Mouse (Mus musculus): ENCODE measurements around the gene 2310011J03Rik. TPM values are rescaled to one million over a fixed set of nuclear protein-coding genes. Genes with fewer than 3 reads are reported as not detected.
A peak's percentile ranks its signal among the peaks of the same experiment; 100 is the strongest.

Gene 2310011J03Rik
- polyA plus RNA-seq, 1 experiment from 2014 or later = 46.8 TPM

DNA sequence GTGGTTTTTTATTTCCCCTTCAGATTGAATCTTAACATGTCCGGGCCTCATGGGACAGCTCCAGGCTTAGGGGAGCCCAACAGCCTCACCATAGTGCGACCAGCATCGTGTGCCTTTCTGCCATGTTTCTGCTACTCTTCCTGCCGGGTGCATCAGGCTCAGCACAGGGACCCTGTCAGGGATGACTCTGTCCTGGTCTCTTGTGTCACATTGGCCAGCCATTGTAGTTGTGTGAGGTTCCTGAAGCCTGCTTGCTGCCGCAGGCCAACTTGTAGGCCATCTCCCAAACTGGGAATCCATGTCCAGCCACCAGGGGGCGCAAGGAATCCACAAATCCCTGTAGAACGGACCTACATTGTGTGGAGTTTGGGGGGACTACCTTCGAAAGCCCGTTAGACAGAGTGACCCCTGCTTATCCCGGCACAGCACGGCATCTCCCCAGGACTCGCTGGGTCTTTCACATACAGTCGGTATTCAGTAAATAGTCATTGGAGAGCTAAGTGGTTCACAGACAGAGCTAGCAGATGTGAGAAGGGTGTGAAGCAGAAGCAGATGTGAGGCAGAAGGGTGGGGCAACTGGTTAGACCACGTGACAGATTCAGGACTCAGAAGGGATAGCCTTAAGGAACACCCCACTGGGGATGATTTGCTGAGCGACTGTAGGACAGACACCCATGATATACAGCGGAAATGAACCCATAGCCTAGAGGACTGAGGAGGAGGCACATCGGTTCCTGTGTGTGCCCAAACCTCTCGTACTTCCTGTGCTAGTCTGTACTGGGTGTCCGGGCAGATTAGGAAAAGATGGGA, 19.8 kb upstream of the 2310011J03Rik start:
- Histone ChIP-seq H3K4me3 (no peak overlapping the region), H3K36me3 (no peaks in the 10 kb centered on the region), H3K9me3 (no peaks in the 10 kb centered on the region), H3K27ac (no peak overlapping the region), H3K4me1 (peaks cover 49% of the 10 kb centered on the region), H3K27me3 (ENCODE audit: insufficient read depth, poor library complexity, severe bottlenecking) (peaks cover 86% of the 10 kb centered on the region)
- peak; percentile 94 for DNase-seq (ENCODE audit: low spot score)
- WGBS = 25% methylated on average over 19 of the region's 19 CpGs

GRCm38 (mm10) chr10:80336263-80336662, 15.9 kb upstream of the 2310011J03Rik start:
- WGBS = 84% methylated on average over 12 of the region's 12 CpGs
- H3K27ac ChIP-seq = no peak overlapping the region
- H3K27me3 ChIP-seq (ENCODE audit: insufficient read depth, poor library complexity, severe bottlenecking) = peaks cover 86% of the 10 kb centered on the region
- H3K4me3 ChIP-seq = no peak overlapping the region
- H3K9me3 ChIP-seq = no peaks in the 10 kb centered on the region
- H3K36me3 ChIP-seq = no peaks in the 10 kb centered on the region
- H3K4me1 ChIP-seq = peaks cover 24% of the 10 kb centered on the region
- no peak for DNase-seq (ENCODE audit: low spot score)

GRCm38 (mm10) chr10:80332525-80332989, 12.2 kb upstream of the 2310011J03Rik start:
- H3K4me3 ChIP-seq = no peak overlapping the region
- H3K9me3 ChIP-seq = no peaks in the 10 kb centered on the region
- H3K27ac ChIP-seq = peak overlapping the region; percentile 59
- no peak for DNase-seq (ENCODE audit: low spot score)
- 77% methylated on average over 5 of the region's 5 CpGs for WGBS
- H3K27me3 ChIP-seq (ENCODE audit: insufficient read depth, poor library complexity, severe bottlenecking) = peaks cover 84% of the 10 kb centered on the region
- peaks cover 36% of the 10 kb centered on the region for H3K4me1 ChIP-seq
- H3K36me3 ChIP-seq = no peaks in the 10 kb centered on the region

DNA sequence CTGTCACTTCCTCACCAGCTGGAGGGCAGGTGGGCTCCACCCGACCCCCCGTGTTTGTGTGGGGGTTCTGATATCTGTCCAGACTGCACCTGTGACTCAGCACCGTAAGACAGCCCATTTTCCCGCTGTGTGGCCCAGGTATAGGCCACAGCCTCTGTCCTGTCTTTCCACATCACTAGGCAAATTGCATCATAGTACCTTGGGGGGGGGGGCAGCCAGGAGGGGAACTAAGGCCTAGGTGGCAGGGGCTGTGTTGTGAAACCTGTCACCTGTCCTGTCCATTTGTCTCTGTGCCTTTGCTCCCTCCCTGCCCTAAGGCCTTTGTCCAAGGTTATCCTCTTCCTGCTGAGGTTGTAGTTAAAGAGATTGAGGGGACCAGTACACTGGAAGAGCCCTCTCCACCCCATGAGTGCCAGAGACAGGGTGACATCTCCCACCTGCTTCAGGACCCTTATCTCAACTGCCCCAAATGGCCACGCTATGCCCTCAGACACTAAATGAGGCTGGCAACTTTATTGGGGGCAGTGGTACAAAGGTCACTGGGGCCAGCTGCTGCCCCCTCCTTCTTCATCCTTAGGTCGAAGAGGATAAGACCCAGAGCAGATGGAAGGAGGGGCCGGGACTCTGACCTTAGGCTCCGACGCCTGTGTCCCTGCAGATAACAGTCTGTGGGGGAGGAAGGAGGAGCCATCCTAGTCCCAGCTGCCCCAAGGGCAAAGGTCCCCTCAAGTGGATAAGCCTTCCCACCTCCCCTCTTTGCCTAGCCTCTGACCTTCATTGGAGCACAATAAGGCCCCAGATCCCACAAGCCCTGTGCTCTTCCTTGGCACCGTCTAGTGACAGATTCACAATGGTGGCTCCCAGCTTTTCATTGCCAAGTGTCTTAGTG, 11.5 kb upstream of the 2310011J03Rik start:
- H3K4me3 ChIP-seq = no peak overlapping the region; the same call in 1 of the 2 replicates
- peak overlapping the region; percentile 59 for H3K27ac ChIP-seq
- H3K36me3 ChIP-seq = no peaks in the 10 kb centered on the region
- H3K9me3 ChIP-seq = no peaks in the 10 kb centered on the region
- DNase-seq (ENCODE audit: low spot score) = peak; percentile 92
- H3K27me3 ChIP-seq (ENCODE audit: insufficient read depth, poor library complexity, severe bottlenecking) = peaks cover 88% of the 10 kb centered on the region
- peaks cover 36% of the 10 kb centered on the region for H3K4me1 ChIP-seq
- 46% methylated on average over 10 of the region's 10 CpGs for WGBS

DNA sequence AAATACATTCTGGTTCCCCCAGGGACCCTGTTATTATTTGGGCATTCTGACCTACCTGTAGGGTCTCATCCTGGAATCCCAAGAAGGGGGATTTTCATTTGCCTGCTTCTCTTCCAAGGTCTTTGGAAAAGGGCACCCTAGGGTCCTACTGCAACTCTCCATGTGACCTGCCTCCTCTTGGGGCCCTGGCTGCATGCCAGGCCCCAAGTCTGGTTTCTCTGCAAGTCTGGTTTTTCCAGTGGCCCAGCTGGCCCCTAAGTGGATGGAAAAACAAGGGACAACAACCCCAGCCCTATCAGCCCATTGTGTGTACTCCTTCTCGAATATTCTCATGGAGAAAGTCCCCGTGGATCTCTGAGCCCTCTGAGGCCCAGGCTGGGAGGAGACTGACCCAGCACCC, 10.6 kb upstream of the 2310011J03Rik start:
- DNase-seq (ENCODE audit: low spot score) = no peak
- peak overlapping the region; percentile 67 for H3K4me3 ChIP-seq
- H3K27me3 ChIP-seq (ENCODE audit: insufficient read depth, poor library complexity, severe bottlenecking) = peaks cover 88% of the 10 kb centered on the region

DNA sequence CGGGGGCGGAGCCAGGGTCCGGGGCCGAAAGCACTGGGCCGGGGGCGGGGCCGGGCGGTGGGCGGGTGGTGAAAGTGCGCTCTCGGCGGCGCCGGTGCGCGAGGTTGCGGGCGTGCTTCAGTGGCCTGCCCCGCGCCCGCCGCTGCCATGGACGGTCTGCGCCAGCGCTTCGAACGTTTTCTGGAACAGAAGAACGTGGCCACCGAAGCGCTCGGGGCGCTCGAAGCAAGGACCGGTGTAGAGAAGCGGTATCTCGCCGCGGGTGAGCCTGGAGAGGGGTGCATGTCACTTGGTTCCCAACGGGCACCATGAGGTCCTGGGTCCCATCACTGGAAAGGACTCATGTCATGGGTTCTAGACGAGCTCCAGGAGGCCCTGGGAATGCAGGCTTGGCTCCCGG, 9.7 kb upstream of the 2310011J03Rik start:
- Histone ChIP-seq H3K27me3 (ENCODE audit: insufficient read depth, poor library complexity, severe bottlenecking) (peaks cover 88% of the 10 kb centered on the region), H3K4me1 (peaks cover 39% of the 10 kb centered on the region), H3K4me3 (peak overlapping the region; percentile 67), H3K36me3 (no peaks in the 10 kb centered on the region), H3K27ac (peak overlapping the region; percentile 75), H3K9me3 (no peaks in the 10 kb centered on the region)
- WGBS = 3% methylated on average over 40 of the region's 41 CpGs
- DNase-seq (ENCODE audit: low spot score) = no peak

More for the DNA sequence above, 10.6 kb upstream of the 2310011J03Rik start:
- Histone ChIP-seq H3K9me3 (no peaks in the 10 kb centered on the region), H3K36me3 (no peaks in the 10 kb centered on the region), H3K27ac (no peak overlapping the region), H3K4me1 (peaks cover 36% of the 10 kb centered on the region)
- WGBS = 70% methylated on average over 2 of the region's 2 CpGs

DNA sequence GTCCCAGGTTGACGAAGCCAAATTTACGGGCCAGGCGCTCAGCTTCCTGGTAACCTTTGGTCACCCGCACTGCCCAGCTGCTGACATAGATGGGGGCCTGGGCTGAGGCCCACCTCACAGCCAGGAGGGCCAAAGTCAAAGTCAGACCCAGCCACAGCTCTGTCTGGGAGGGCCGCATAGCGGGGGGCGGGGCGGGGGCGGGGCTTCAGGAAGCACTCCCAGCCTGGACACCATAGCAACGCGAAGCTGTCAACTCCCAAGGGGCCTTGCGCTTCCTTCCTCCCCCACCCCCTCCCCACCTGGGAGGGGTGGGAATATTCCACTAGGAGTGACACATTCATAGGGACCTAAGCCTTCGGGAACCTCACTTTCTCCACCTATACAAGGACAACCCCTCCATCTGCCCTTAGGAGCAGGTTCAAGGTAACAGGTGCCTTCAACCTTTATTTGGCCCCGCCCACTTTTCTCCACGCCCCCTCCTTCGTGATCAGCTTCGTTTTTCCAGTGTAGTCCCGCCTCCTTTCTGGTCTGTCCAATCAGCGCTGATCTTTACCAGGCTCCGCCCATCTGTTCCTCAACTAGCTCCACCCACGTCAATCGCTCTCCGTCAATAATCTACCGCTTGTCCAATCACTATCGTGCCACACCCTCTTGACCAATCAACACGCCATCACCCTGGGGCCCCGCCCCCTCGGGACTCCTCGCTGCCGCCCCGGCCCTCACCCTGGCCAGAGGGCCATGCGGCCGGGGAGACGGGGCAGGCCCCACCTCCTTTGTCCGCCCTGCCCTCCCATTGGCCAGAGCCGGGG, 9.1 kb upstream of the 2310011J03Rik start, which contains the start of the genes Pcsk4 and Reep6:
Gene Pcsk4, minus strand, starts transcription at position 226 of the 809 bp plus-strand sequence.
Gene Reep6, plus strand, starts transcription at position 681 of the 809 bp plus-strand sequence.
- H3K27ac ChIP-seq = peak within 1 kb of the TSS; percentile 75
- H3K4me1 ChIP-seq = peaks cover 40% of the 10 kb centered on the region
- DNase-seq (ENCODE audit: low spot score) = peak; percentile 99
- peaks cover 88% of the 10 kb centered on the region for H3K27me3 ChIP-seq (ENCODE audit: insufficient read depth, poor library complexity, severe bottlenecking)
- no peaks in the 10 kb centered on the region for H3K36me3 ChIP-seq
- H3K9me3 ChIP-seq = no peaks in the 10 kb centered on the region
- WGBS = 7% methylated on average over 36 of the region's 36 CpGs
- peak within 1 kb of the TSS; percentile 67 for H3K4me3 ChIP-seq

DNA sequence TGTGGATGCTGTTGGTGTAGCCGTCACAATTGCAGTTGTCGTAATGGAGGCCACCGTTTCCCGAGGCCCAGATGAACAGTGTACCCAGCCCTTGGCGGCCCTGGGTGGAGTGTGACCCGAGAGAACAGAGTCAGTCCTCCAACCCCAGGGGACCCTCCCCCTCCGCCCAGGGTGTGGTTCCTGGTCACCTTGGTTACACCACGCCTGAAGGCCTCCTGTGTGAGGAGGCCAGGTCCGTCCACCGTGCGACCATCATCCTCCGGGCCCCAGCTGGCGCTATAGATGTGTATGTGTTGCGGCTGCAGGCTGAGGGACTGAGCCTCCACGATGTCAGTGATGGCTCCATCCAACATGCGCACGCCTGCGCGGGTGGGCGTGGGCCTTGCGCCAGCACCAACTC, 4.7 kb upstream of the 2310011J03Rik start:
- DNase-seq (ENCODE audit: low spot score) = peak; percentile 94
- H3K4me1 ChIP-seq = peaks cover 50% of the 10 kb centered on the region
- peaks cover 75% of the 10 kb centered on the region for H3K27me3 ChIP-seq (ENCODE audit: insufficient read depth, poor library complexity, severe bottlenecking)
- H3K4me3 ChIP-seq = 0 out of 2 replicates have a peak overlapping the region, but pooled peaks have one; percentile 13
- no peak overlapping the region for H3K27ac ChIP-seq
- 76% methylated on average over 21 of the region's 21 CpGs for WGBS
- H3K36me3 ChIP-seq = no peaks in the 10 kb centered on the region
- no peaks in the 10 kb centered on the region for H3K9me3 ChIP-seq

GRCm38 (mm10) chr10:80324120-80325037, 4.0 kb upstream of the 2310011J03Rik start:
- 78% methylated on average over 17 of the region's 17 CpGs for WGBS

DNA sequence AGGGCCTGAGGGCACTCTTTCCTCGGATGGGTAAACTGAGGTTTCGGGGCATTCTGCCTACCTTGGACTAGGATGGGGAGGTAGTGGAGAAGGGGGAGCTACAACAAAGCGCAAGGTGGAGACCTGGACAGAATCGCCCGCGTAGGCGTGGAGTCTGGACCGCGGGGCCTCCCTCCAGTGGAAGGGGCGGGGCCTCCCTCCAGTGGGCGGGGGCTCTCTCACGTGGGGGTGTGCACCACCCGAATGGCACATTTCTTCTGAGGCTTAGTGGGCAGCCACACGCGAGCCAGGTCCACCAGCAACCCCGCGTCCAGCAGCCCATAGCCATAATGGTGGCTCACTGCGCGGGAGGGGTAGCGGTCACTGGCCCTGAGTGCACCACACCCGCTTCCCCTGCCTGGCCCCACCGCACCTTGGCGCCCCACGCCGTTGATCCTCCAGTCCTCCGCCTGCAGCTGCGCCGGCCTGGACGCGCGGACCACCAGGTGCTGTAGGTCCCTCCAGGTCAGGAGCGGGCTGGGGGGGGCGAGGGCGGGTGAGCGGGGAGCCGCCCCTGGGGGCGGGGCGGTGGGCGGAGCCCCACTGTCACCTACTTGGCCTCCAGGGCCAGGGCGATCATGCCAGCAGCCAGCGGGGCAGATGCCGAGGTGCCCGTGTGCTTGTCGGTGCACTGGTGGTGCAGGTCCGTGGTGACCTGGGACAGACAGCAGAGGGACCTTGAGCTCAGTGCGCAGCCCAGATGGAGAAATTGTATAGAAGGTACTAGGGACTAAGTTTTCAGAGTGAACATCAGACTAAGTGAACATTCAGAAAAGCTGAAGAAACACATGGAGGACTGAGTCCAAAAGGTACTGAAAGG, 3.2 kb upstream of the 2310011J03Rik start:
- peak; percentile 91 for DNase-seq (ENCODE audit: low spot score)
- Histone ChIP-seq H3K27me3 (ENCODE audit: insufficient read depth, poor library complexity, severe bottlenecking) (peaks cover 67% of the 10 kb centered on the region), H3K27ac (peak overlapping the region; percentile 76), H3K9me3 (no peaks in the 10 kb centered on the region), H3K4me3 (peak overlapping the region; percentile 72), H3K4me1 (peaks cover 49% of the 10 kb centered on the region), H3K36me3 (peaks cover 8% of the 10 kb centered on the region)
- 1% methylated on average over 45 of the region's 46 CpGs for WGBS

More at GRCm38 (mm10) chr10:80324120-80325037, 4.0 kb upstream of the 2310011J03Rik start:
- Histone ChIP-seq H3K4me3 (peak overlapping the region; percentile 72), H3K27ac (0 out of 2 replicates have a peak overlapping the region, but pooled peaks have one; percentile 76), H3K9me3 (no peaks in the 10 kb centered on the region), H3K4me1 (peaks cover 48% of the 10 kb centered on the region), H3K36me3 (no peaks in the 10 kb centered on the region), H3K27me3 (ENCODE audit: insufficient read depth, poor library complexity, severe bottlenecking) (peaks cover 75% of the 10 kb centered on the region)
- DNase-seq (ENCODE audit: low spot score) = no peak
